Mouse (Mus musculus) ovary, postnatal 14 days (tissue): ENCODE results near the gene Astn2.

Experiments used
- DNase-seq: peaks from one replicate; pipeline ENCODE4 v3.0.0; 2022; ENCODE audit warnings: low spot score

Astn2 gene

GRCm38 (mm10) chr4:65964604-65965003 is 439.8 kb downstream of the Astn2 start:
- DNase-seq: no peak

- DNase-seq: no peak
These were observed 445.1 kb downstream of the Astn2 start for GRCm38 (mm10) chr4:65959188-65959759.

GRCm38 (mm10) chr4:65958369-65959187 is 445.8 kb downstream of the Astn2 start:
- DNase-seq: no peak

- DNase-seq: no peak
These were observed 452.5 kb downstream of the Astn2 start for GRCm38 (mm10) chr4:65951918-65952317.

- DNase-seq: no peak
These were observed 457.2 kb downstream of the Astn2 start for GRCm38 (mm10) chr4:65947141-65947649.

- no peak for DNase-seq
These were observed 458.4 kb downstream of the Astn2 start for GRCm38 (mm10) chr4:65946021-65946420.

GRCm38 (mm10) chr4:65930901-65931300 is 473.5 kb downstream of the Astn2 start:
- no peak for DNase-seq

- no peak for DNase-seq
These were observed 484.1 kb downstream of the Astn2 start for GRCm38 (mm10) chr4:65920294-65920693.

GRCm38 (mm10) chr4:65916027-65917008 is 488.1 kb downstream of the Astn2 start:
- no peak for DNase-seq

- DNase-seq: no peak
These were observed 492.0 kb downstream of the Astn2 start for GRCm38 (mm10) chr4:65912247-65912942.

GRCm38 (mm10) chr4:65907660-65908059 is 496.8 kb downstream of the Astn2 start:
- no peak for DNase-seq

- no peak for DNase-seq
These were observed 499.4 kb downstream of the Astn2 start for GRCm38 (mm10) chr4:65904963-65905362.

- no peak for DNase-seq
These were observed 508.1 kb downstream of the Astn2 start for GRCm38 (mm10) chr4:65896092-65897027.

GRCm38 (mm10) chr4:65888332-65888993 is 515.9 kb downstream of the Astn2 start:
- no peak for DNase-seq

GRCm38 (mm10) chr4:65886862-65887261 is 517.5 kb downstream of the Astn2 start:
- no peak for DNase-seq

- no peak for DNase-seq
These were observed 518.5 kb downstream of the Astn2 start for GRCm38 (mm10) chr4:65885921-65886320.

- DNase-seq: no peak
These were observed 530.1 kb downstream of the Astn2 start for GRCm38 (mm10) chr4:65874236-65874781.

- no peak for DNase-seq
These were observed 539.9 kb downstream of the Astn2 start for GRCm38 (mm10) chr4:65864551-65864950.

- DNase-seq: no peak
These were observed 561.2 kb downstream of the Astn2 start for GRCm38 (mm10) chr4:65843191-65843590.
